Mouse (Mus musculus) thymus, postnatal 0 days (tissue): ENCODE measurements around the gene Srpk2. TPM values are rescaled to one million over a fixed set of nuclear protein-coding genes. Genes with fewer than 3 reads are reported as not detected.
A peak's percentile ranks its signal among the peaks of the same experiment; 100 is the strongest.
"Not testable (repeated sequence)": the region's sequence is repeated elsewhere in the genome, so short reads cannot be mapped to it uniquely, and the experiment has no call there.

Experiments
- DNase-seq: peaks from one replicate; pipeline ENCODE4 v3.0.0-alpha.2; 2015; ENCODE audit warnings: low spot score
- polyA plus RNA-seq: library from polyadenylated mRNA; unstranded; fragments of >200 nt; fragmentation: Nextera tagmentation; extraction: Ambion mirVana; gene quantifications from 2 replicates; pipeline ENCODE4 v1.2.1, GENCODE M21; 2015

Srpk2 gene
- polyA plus RNA-seq, 1 experiment from 2014 or later: 56.4 TPM

DNA sequence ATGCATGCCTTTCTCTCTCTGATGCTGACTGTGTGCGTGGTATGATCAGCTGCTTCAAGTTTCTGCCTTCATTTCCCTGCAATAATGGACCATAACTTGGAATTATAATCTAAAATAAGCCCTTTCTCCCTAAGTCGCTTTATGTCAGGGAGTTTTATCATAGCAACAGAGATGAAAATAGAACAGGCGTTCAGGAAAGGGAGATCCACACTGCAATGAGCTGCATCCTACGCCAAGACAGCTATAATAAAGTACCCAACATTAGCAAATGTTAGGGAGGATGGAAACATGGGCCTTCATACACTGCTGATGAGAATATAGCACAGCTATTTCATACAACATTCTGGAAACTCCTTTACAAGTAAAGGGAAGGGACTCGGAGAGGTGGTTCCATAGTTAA is 116.2 kb downstream of the Srpk2 start:
- no peak for DNase-seq

DNA sequence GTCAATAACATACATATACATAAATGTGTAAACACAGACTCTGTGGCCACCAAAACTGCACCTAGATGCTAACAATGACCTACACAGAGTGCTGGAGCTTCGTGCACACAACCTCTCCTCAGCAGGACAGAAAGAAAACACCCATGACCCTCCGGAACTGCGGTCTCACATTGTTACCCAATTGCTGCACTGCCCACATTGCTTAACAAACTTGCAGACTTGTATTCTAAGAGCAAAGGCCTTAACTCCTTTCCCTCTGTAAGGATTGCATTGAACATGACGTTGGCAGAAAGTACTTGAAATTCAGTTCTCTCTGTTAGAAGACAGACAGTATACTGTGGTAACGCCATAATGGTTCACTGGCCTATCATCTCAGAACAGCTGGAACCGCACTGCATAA is 118.0 kb downstream of the Srpk2 start:
- DNase-seq: no peak

DNA sequence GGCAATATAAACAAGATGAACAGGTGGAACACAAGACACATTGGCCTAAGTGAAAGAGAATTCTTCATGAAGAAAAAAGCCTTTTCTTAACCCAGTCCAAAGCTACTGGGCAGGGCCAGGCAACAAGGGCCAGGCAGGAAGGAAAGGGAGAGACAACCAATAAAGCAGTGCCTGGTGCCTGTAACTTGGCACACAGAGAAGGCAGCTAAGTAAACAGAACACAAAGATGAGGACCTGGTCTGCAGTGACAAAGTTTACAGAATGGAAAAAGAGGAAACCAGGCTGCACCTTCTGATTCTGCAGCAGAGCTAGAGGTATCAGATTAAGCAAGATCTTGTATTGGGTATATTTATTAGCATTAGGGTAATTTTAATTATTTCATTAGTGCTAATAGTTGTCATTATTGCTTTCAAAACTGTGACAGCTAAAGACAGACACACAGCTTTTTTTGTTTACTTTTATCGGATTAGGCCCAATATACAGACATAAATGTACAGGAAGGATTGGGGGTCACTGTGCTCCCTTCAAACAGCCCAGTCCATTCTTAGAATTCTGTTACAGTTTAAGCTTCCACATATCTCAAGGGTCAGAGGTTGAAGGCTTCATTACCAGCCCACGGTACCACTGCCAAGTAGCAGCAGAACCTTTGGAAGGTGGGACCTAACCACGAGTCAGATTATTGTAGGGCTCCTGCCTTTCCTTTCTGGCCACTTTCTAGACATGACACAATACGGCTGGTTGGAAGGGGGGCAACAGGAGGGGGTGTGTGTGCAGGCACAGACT is 121.9 kb downstream of the Srpk2 start:
- no peak for DNase-seq

- DNase-seq: no peak
Observed at GRCm38 (mm10) chr5:23561227-23561626, 123.2 kb downstream of the Srpk2 start.

- DNase-seq: no peak
Observed at GRCm38 (mm10) chr5:23560171-23560570, 124.2 kb downstream of the Srpk2 start.

DNA sequence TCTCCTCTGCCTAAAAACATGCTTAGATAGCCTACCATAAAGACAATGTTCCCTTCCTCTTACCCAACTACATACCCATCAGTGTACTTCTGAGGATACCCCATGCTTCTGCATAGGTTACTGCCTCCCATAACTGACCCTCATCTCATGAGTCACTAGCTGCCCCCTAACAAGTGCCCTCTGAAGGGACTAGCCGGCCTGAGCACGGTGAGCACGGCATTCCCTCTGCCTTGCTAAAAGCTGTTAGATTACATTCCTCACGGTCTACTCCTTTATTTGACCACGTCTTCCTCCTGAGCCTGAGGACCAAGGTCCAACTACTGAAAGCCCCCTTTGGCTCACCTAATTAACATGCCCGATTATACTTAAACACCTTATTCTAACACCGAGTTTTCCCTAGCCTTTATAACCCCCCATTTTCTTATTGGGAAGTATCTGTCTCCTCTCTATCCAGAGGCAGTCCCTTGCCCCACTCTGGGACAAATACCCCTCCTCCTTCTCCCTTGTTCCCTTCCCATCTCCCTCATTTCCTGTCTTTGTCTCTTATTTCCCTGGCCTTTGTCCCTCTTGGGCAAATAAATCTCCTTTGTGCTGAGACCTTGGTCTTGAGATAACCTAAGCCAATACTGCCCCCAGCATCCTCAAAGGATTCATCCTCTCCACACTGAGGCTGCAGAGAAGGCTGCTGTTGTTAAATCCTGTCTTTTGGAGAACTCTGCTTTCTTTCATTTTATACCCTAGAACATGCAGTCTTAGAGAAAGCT is 128.2 kb downstream of the Srpk2 start:
- no peak for DNase-seq

GRCm38 (mm10) chr5:23553338-23553737 is 131.1 kb downstream of the Srpk2 start:
- not testable (repeated sequence) for DNase-seq

- no peak for DNase-seq
Observed at GRCm38 (mm10) chr5:23551687-23552086, 132.7 kb downstream of the Srpk2 start.

DNA sequence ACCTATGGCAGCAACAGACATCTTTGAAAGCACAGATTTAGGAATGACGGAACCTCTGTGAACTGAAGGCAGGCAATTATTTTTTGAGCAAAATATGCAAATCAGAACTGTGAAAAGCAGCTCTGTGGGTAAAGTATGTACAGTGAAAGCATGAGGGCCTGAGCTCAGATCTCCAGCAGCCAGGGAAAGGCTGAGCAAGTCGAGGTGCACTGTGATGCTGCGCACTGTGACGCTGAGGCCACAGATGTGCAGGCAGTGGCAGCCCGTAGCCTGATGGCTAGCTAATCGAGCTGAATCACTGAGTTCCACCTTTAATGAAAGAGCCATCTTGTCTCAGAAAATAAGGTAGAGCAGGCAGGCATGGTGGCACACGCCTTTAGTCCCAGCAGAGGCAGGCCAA is 148.7 kb downstream of the Srpk2 start:
- no peak for DNase-seq

DNA sequence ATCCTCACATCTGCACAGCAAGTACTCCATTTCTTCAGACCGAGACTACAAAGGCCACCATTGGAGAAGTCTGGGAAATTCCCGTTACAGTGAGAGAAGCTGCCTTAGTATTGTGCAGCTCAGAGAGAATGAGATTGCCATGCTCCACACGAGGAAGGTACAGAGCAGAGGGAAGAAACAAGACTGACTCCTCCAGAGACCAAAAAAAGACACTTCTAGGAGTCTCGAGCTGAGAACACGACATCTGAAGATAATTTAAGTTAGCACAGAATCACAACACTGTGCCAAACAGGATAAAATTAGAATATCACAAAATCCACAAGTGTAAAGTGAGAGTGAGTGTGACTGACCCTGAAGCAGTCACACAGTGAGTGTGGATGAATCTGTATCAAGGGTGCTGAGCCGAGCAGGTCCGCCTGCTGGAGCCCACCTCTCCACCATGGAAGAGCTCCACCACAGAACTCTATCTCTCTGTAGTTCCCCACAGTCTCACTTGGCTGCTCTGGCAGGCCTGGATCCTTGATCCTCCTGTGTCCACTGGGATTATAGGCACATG is 152.8 kb downstream of the Srpk2 start:
- DNase-seq: no peak

- DNase-seq: no peak
Observed at GRCm38 (mm10) chr5:23531100-23531499, 153.3 kb downstream of the Srpk2 start.

- DNase-seq: peak; percentile 78
Observed at GRCm38 (mm10) chr5:23524621-23525020, 159.8 kb downstream of the Srpk2 start.

GRCm38 (mm10) chr5:23523936-23524335 is 160.5 kb downstream of the Srpk2 start:
- no peak for DNase-seq

DNA sequence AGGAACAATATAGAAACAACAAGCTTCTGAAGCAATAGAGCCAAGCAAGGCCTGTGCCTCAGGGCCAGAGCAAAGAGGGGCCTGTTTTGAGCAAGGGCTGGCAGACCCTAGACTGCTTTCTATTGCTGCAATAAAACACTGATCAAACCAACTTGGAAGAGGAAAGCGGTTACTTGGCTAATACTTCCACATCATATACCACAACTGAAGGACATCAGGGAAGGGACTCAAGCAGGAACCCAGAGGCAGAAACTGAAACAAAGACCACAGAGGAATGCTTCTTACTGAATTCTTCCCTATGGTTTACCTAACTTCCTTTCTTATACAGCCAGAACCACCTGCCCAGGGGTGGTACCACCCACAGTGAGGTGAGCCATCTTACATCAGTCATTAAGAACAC is 162.8 kb downstream of the Srpk2 start:
- DNase-seq: no peak

DNA sequence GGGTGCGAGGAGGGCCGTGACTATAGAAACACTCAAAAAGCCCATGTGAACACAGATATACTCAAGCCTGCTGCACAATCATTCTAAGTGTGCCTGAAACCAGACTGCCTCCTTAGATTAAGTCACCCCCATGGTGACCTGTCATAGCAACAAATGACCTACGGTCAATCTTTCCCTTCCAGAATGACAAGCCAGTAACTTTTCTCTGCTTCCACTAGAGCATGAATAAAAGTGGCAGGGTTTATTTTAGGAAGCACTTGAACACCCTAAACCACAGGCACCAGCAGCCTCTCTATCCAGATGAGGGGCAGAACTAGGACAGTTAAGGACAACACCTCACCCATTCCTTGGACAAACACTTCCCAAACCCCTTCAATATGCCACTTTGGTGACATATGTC is 164.7 kb downstream of the Srpk2 start:
- DNase-seq: no peak

DNA sequence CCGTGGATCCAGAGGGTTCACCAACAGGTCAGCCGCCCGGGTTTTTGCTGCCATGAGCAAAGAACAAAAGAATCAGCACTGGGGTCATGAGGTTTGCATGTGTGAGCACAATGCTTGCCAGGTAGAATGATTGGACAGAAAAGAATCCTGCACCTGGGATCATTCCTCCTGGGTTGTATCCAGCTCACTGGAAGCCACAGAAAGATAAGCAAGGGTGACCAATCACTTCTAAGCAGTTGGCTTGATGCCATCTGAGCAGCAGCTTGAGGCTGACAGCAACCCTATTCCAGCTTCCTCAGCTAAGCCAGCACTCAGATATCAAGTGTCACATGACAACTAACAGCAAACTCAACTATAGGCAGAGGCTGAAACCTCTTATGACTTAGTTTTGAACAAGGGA is 165.7 kb downstream of the Srpk2 start:
- DNase-seq: no peak

DNA sequence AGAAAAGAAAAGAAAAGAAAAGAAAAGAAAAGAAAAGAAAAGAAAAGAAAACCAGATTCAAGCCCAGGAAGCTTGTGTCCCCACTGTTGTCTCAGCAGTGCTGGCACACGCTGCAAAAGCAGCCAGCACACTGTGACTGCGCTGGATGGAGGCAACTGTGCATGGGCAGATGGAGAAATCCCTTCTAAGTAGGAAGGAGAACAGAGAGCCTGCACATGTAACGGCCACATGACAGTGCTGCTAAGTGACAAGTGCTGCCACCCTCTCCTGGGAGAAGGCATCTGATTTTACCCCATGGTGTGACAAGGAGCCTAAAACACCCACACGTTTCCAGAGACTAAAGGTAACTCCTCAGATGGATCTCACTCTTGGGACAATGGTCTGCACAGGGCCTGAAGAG is 166.6 kb downstream of the Srpk2 start:
- no peak for DNase-seq

DNA sequence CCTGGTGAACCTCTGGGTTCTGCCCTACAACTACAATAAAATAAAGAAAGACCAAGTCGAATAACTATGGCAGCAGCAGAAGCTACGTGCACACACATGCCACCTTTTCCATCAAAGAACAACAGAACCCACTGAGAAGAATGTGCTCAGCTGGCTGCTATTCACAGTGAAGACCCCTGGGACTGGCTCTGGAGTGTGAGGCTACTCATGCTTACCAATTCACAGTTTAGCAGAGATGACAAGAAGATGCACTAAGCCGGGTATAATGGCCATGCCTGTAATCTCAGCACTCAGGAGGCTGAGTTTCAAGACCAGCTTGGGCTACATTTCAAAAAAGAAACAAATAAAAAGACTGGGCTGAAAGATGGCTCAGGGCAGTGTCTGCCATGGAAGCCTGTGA is 167.5 kb downstream of the Srpk2 start:
- DNase-seq: no peak

- DNase-seq: no peak
Observed at GRCm38 (mm10) chr5:23515038-23515437, 169.4 kb downstream of the Srpk2 start.

DNA sequence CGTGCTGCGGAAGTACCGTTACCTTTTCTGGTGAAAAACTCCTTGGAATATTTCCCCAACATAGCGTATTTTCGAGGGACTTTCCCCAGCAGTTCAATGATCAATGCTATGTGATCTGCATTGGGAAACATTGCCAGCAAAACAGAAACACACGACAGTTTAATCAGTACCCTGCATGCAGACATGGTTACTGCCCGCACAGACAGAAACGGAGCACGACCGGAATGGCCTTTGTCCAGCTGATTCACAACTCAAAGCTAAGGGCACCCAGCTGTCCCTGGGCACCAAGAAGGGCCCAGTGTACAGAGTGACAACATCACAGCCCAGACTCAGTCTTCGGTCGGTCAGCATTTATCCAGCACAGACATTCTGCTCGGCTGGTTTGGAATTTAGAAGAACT is 170.9 kb downstream of the Srpk2 start:
- no peak for DNase-seq

- no peak for DNase-seq
Observed at GRCm38 (mm10) chr5:23512556-23512955, 171.9 kb downstream of the Srpk2 start.

DNA sequence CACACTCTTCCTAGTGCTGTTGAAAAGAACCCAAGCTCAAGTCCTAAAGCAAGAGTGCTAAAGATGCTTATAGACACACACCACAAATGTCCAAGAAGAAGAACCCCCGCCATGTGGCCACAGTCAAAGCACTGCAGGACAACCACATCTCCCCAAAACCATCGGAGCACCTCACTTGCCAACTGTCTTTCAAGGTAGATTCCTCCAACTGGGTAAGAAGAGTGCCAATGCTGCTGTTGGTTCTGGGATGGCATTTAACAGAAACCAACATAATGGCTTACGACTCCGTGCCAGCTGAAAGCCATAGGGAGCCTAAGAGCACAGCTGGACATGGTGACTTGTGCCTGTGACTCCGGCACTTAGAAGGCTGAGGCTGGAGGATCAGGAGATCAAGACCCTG is 173.0 kb downstream of the Srpk2 start:
- no peak for DNase-seq

DNA sequence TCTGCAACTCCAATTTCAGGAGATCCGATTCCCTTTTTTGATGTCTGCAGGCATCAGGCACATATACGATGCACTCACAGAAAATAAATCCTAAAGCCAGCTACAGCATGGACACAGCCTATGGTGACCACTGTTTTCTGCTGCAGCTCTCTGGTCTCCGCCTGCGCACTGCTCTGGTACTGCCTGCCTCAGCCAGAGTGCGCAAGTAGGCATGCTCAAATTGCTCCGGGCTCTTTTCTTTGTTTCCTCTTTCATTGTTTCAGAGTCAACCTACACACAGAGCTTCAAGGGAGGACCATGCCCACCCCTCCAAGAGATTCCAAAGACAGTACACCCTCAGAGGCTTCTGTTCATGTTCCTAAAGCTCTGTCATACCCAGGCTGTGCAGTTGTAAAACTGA is 175.8 kb downstream of the Srpk2 start:
- DNase-seq: no peak
